ENCODE assay signal across 11 mouse cellular contexts in genomic region chr4:103661386-103661785, GRCm38 (mm10). TPM values are rescaled to one million over a fixed set of nuclear protein-coding genes. Genes with fewer than 3 reads are reported as not detected.
"Had no signal": no experiment of that assay in that cellular context is flagged by ENCODE, and none has a peak within 500 bp of the region (broad histone marks: within the 10 kb centered on the region; RNA-seq: fewer than 3 reads in every experiment).

No protein-coding gene starts in this region.

- DNase-seq: lung, adult 2 months; lung, postnatal 14 days; lung, postnatal 36 days; right cerebral cortex, postnatal 14 days; thymus, adult 2 months; thymus, postnatal 25 days; thymus, postnatal 4 days had no signal

RNA-seq across cellular contexts. Expression of gene Dab1, which starts 42.2 kb away (rescaled TPM):
- total RNA-seq: megakaryocyte progenitor cell, adult 5-6 weeks; monocyte, adult 5-6 weeks; neutrophil, adult 5-6 weeks had no signal
- polyA plus RNA-seq: macrophage had no signal
